Mouse (Mus musculus): ENCODE data around the gene Ndc1.
"Not testable (repeated sequence)": the region's sequence is repeated elsewhere in the genome, so short reads cannot be mapped to it uniquely, and the experiment has no call there.

Gene Ndc1

DNA sequence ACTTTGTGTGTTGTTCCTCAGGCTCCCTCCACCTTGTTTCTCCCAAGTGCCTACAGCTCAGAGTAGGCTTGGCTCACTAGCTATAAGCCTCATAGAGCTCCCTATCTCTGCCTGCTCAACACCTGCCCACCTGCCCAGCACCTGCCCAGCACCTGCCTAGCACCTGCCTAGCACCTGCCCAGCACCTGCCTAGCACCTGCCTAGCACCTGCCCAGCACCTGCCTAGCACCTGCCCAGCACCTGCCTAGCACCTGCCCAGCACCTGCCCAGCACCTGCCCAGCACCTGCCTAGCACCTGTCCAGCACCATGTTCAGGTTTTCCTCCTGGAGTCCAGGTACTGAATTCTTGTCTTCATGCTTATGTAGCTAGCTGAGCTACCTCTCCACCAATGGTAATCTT lies 1.2 kb upstream of the Ndc1 start:
- DNase-seq = not testable (repeated sequence)

DNA sequence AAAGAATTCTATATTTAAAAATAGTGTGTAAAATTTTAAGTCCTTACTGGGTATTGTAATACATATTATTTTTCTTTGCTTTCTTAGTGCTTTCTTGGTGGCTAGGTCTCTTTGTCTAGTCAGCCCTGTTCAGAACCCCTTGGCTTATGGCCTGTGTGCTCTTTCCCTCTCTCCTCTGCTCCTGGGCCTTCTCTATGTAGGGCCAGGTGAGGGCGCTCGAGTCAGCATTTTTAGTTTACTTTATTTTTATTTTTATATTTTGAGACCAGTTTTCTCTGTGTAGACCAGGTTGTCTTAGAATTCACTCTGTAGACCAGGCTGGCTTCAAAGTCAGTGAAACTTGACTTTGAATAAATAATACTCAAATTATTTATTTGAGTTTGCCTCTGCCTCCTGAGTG lies 4.7 kb downstream of the Ndc1 start:
- no peak for DNase-seq

DNA sequence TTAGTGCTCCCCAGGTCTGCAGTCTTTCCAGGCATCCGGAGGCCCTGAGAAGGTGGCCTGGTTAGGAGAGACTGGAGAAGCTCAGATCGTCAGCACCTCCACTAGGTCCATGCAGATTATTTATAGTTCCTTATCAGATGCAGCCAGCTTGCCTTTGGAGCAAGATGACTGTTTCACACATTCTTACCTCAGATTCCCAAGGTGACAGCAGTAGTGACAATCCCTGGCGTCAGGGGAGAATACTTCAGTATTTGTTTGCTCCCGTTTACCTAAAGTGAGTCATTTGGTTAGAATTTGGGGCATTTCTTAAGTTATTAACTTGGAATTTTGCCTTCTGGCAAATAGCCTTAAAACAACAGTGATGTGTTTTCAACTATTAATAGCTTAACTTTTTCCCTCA lies 7.1 kb downstream of the Ndc1 start:
- no peak for DNase-seq

DNA sequence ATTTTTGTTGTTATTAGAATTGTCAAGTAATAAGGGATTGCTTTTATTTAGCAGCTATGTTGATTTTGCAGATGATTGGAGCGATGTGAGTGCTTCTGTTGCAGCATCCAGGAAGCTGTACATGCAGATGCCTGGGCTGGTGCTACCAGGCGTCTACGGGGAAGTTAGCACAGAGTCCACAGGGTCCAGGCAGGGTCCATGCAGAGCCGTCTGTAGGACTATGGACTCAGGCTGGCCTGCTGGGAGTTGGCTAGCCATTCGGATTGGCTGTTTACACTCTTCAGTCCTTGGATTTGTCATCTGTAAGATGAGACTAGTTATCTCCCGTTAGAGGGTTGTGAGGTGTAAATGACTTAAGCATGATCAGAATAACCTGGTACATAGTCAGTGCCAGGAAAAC lies 11.4 kb downstream of the Ndc1 start:
- DNase-seq = no peak

DNA sequence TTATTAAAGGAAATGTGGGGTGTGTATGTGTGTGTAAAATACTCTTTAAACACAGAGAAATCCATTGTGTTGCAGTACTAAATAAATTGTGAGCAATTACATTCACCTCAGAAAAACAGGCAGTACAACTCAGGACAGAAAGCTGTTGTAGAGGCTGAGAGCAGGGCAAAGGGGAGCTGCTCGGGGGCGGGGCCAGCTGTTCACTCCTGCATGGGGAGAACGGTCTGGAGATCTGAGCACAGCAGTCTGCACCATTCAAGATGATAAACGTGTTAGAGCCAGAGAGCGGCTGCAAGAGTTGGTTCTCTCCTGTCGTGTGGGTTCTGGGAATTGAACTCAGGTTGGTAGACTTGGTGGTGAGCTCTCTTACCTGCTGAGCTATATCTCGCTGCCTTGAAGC lies 13.3 kb downstream of the Ndc1 start:
- DNase-seq = no peak

DNA sequence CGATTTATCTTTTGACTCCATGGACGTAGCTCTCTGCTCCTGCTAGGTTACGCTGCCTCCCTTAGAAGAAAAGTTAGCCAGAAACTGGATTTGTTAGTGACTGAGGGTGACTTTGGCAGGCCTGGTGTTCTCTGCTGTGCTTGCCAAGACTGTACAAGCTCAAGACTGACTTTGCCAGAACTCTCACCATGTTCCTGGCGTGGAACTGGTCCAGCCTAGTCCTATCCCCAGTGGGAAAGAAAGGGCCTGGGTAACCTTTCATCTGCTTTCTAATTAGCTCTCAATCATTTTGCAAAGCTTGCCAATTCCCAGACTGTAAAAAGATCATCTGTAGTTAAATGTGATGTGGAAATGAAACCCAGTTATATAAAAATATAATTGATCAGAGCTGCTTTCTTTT lies 19.5 kb downstream of the Ndc1 start:
- DNase-seq = no peak

DNA sequence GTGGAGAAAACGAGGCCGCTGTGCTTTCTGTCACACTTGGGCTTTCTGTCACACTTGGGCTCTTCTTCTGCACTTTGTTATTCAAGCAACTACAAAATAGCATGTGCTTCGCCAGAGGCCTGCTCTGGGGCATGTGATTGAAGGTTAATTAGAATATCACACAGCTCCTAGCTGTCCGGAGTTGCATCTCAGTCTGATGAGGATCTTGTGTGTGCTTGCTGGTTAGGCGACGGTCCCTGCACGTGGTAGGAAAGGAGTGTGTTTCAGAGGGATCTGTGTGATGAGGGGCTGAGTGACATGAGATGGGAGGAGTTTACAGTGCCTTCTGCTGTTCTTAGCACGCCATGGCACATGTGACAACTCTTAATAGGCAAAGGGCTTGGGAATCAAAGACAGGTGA lies 19.9 kb downstream of the Ndc1 start:
- DNase-seq = no peak

DNA sequence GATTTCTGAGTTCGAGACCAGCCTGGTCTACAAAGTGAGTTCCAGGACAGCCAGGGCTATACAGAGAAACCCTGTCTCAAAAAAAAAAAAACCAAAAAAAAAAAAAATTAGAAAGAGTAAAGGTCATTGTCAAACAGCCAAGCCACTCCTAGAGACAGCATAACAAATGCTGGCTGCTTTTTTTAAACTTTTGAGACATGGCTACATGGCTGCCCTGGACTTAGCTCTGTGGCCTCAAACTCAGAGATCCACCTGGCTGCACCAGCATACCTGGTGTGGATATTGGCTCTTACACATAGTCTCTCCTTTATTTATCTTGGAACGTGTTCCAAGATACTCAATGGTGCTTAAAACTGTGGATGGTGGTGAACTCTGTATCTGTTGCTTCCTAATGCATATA lies 20.7 kb downstream of the Ndc1 start:
- no peak for DNase-seq

DNA sequence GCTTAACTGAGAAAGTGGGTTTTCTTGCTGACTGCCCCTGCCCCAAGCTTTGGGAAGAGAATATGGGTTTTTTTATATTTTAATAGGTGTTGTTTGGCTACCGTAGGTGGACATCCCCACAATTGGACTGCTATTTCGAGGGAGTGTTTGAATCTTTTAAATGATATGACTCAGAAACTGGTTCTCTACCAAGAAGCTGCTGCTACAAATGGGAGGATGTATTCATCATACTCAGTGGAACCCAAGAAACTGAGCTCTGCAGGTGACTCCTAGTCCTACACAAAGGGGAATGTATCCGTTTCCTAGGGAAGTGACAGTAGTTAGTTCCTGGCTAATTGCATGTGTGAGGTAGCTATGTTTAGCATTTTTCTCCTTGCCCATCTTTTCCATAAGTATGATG lies 21.8 kb downstream of the Ndc1 start:
- DNase-seq = no peak

DNA sequence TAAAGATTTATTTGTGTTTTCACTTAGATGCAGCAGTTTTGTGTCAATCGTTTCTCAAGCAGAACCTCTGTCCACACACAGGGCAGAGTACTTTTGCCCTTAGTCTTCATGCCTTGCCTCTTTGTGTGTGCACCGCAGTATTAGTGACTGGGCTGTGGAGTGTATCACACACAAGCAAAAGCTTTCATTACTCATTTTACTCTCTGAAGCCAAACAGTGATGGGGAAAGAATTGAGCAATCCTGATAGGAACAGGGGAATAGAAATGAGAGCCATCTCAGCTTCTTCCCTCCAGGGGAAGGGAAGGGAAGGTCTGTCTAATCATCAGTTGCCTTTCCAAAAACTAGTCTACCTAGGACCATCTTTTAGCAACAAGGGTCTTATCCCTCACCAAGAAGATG lies 26.2 kb downstream of the Ndc1 start:
- DNase-seq = no peak

DNA sequence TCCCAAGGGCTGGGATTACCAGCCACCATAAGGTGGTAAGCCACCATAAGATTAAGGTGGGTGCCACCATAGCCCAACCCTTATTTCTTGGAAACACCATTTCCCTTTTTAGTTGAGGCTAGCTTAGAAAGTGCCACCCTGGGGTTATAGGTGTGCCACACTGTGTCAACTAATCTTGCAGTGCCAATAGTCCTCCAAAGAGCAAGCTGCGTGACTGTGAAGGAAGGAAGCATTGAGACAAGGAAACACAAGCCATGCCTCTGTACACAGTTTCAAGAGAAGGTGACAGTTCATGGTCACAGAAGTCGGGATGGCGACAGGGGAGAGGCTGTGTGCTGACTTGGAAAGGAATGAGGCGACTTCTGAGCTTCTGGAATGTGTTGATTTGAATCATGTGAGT lies 52.6 kb downstream of the Ndc1 start:
- no peak for DNase-seq

DNA sequence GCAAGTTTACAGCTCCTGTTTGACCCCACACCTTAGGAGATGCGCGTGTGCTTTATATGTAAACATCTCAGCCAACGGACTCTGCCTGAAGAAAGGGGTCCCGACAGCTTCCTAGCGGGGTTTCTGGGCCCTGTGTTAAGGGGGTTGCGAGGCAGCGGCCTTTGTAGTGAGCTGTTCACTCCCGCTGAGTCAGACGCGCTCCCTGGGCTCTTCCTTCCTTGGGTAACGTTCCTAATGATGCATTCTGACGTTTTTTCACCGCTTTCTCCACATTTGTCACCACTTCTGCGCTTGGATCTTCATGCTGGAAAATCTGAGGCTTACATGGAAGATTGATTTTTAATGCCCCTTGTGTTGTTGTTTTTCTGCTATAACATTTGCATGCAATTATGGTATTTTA lies 54.1 kb downstream of the Ndc1 start:
- DNase-seq = no peak

DNA sequence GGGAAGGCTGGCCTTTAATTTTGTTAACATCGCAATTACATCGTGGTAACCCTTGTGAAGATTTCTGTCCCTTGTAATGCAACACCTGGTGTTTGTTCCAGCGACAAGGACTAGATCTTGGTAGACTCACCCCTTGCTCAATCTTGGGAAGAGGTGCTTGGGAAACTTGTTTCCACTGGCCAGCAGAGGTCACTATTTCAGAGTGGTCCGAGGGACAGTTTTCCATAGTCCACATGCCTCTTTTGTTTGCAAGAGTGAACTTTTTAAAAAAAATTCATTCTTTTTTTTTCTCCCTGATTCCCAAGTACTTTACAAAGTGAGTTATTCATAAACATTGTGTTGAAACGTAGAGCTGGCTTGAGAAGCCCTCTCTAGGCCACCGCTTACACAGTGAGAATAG lies 54.6 kb downstream of the Ndc1 start:
- DNase-seq = no peak

DNA sequence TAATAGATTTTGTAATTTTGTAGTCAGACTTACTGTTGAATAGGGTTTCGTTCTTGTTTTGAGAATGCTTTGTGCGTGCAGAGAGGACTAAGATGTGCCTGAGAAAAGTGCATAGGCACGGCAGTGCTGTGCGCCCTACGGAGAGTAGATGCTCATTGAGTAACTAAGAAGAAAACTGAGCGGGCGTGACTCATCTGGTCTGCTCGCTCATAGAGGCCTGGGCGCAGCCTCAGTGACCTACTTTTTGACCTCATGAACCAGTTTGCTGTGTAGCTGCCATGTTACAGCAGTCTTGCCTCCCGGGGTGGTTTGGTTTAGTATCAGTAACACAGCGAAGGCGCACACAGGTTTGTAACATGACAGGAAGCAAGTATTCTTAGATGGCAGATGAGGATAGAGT lies 58.0 kb downstream of the Ndc1 start:
- DNase-seq = no peak

DNA sequence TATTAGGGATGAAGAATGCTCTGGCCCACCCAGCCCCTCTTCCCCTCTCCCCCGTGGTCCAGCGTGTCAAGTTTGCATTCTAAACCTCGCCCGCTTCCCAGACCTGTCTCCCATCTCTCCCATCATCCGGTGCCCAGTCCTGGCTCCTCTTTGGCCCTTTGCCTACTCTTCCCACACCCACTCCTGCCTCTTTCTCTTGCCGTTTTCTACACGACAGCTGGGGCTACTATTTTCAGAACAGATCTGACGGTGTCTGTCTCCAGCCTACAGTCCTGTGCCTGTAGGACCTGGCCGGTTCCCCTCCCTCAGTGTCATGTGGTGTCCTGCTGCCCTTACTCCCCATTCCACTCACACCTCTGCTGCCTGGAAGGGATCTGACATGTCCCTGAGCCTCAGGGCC lies 59.0 kb downstream of the Ndc1 start:
- no peak for DNase-seq

DNA sequence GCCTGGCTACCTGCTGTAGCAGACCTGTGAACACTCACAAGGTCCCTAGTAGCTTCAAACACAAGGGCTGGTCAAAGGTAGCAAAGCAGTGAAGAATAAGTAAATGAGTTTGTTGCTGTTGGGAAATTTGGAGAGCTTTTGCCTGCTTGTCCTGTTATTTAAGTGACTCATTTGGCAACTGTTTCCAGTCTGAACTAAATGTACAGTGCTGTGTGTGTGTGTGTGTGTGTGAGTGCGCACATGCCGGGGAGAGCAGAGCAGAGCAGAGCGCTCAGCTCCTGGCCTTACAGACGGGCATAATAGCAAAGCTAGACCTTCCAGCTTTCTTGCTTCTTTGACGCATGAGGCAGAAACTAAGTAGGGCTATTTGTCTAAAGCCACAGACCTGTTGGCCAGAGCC lies 65.1 kb downstream of the Ndc1 start:
- no peak for DNase-seq

DNA sequence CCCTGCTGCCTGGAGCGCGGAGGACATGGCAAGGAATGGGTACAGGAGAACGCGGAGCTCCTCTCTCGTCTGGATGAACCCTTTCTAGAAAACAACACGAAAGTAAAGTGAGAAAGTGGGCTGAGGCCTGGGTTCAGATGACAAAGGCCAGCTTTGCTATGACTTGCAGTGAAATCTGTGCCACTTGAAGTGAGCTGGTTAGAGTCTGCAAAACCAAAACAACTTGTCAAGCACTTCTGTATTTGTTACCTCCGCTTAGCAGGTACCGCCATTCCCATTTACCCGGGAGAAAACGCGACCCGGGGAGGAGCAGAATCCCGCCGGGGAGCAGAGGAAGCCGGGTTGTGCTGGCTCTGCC lies 66.4 kb downstream of the Ndc1 start:
- no peak for DNase-seq

DNA sequence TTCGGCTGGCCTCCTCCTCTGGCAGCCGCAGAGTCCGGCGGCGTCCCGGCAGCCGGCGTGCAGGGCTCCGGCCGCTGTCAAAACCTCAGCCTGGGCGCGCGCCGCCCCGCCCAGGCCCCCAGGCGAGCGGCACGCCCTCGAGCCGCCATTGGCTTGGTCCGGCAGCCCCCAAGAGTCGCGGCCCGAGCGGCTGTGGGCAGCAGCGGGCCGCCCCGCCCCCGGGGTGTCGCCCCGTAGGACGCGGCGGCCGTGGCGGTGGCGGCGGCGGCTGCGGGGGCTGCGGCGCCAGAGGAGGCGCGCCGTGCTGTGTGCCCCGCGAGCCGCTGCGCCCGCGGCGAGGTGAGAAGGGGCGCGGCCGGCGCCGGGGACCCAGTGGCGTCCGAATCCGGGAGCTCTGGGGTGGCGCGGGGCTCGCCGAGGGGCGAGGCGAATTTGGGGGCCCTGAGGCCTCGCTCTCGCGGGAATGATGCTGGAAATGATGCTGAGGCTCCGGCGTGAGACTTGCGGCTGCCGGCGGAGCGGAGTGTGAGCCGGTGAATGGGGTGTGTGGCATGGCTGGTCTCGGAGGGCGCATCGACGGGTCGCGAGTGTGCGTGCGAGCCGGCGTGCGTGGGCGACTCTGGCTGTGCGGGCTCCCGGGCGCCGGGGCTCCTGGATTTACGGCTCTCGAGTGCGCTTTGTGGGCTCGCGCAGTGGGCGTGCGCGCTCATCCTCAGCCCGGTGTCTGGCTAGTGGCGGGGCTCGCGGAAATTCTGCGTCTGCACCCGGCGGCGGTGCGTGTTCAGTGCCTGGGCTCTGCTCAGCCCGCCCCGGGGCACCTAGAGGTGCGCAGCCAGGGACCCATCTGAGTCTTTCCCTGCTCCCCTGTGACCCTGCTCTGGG lies 67.0 kb downstream of the Ndc1 start, which contains the start of gene Glis1:
TSS of gene Glis1 (plus strand) at position 236 of the 882 bp plus-strand sequence.
- peak in 1 of 2 experiments; percentile 18 for DNase-seq

DNA sequence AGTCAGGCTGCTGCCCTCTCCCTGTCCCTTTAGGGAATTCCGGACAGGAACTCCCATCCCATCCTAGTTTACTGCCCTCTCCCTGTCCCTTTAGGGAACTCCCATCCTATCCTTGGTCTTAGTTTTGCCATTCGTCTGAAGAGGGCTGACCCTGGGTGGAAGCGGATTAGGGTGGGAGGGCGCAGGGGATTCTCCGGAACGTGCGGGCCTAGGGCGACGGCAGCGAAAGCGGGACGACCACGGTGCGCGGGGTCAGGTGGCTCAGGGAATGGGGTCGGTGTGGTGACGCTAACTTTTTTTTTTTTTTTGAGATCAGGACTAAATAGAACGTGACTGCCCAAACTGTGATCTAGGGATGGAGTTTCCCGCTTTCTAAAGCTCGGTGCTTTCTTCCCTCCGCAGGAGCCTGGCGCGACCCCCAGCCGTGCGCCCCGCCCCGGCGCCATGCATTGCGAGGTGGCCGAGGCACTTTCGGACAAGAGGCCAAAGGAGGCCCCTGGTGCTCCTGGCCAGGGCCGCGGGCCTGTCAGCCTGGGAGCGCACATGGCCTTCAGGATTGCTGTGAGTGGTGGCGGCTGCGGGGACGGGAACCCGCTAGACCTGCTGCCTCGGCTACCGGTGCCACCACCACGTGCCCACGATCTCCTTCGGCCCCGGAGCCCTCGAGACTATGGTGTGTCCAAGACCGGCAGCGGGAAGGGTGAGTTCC lies 67.8 kb downstream of the Ndc1 start:
- DNase-seq = no peak

DNA sequence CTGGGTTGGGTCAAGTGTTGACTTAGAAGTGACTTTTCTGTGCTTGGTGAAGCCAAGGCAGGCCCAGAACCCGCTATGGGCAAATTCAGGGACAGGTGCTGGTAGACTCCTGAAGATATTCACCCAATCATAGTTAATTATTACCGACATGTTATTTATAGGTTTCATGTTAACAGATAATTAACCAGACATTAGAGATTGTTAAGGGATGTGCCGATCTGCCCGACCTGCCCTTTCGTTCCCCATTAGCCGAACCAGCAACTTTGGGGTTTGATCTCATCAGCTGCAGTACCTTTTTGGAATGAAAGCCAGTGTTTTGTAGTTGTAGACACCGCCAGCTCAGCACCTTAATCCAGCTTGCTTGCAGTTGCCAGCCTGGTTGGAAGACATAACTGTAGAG lies 68.9 kb downstream of the Ndc1 start:
- DNase-seq = no peak

DNA sequence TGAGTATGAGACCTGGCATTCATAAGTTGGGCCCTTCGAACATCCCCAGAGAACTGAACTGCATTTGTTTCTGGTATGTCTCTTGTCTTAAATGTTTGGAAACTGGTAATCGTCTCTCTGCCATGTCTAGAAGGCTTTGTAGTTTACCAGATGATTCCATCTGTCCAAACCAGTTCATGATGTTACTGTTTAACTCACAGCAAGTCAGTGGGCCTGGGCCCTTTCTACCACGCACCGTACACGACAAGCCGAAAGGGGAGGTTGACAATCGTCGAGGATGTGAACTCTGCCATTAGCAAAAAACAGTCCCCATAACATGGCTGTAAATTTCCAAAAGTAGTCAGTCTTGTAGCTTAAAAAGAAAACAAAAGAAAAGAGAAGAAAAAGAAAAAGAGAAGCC lies 71.2 kb downstream of the Ndc1 start:
- no peak for DNase-seq

DNA sequence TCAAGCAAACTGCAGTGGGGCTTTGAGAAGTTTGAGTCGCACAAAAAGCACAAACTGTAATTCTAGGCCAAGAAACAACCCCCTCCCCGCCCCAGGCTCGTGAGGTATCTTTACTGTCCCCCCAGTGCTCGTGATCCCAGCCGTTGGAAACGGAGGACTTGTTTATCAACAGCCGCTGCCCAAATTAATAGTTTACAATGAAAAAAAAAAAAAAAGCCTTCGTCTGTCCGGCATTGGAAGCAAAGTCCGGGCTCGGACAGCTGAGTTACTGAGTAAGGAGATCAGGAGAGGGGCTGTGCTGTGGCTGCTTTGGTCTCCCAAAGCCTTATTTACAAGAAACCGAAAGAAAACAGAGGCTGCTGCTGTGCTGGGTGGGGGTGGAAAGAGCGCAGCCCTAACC lies 72.7 kb downstream of the Ndc1 start:
- no peak for DNase-seq

DNA sequence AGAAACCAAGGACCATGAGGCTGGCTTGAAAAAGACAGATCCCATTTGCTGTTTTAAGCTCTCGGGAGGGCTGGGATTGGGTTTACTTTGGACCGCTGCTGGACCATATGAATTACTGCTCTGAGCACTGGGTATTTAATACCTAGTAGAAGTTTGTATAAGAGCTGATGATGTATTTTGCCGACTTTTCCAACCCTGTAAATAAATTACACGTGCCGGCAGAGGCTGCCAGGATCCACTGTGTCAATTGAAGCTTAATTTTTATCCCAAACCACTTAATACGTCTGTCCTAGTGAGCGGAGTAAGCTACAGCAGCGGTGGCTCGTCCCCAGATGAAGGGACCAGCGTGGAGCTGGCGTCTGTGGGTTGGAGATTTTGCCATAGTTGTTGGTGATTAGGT lies 74.7 kb downstream of the Ndc1 start:
- DNase-seq = no peak

DNA sequence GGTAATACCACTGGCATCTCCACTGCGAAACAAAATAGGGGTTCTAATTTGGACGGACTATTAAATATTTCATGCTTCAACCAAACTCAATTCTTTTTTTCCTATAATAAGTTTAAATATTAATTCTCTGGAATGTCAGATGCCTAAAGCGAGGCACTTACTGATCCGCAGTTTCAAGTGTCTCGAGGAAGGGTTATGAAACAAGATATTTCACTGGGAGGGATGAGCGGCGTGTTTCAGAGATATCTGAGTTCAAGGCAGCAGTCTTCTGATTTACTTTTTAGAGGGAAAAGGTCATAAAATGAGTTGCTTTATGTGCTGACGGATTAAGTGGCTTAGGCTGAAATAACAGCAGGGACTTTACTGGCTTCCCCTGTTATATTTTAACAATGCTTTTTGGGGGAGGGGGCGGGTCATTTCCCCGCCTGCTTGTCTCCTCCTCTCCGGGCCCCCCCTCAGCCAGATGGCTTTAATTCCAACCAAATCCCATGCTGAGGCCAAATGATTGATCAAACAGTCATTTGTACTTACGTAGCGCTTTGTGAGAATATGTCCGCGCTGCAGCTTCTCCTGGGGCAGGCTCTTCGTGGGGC lies 75.4 kb downstream of the Ndc1 start:
- DNase-seq = no peak

Measured in spleen, adult 18-20 months (tissue).